Mouse (Mus musculus) spleen, postnatal 10 days (tissue): ENCODE data around the gene Ppp2r1b.

Experiments used
- DNase-seq, 2 experiments: peaks; one replicate each; pipeline ENCODE4 v3.0.0; 2021 to 2022; ENCODE audit warnings: low spot score in 2 of 2

Ppp2r1b gene

GRCm38 (mm10) chr9:50836097-50836496, 9.0 kb upstream of the Ppp2r1b start:
- no peak for DNase-seq

- DNase-seq, result peak in 1 of 2 experiments; percentile 35
Observed at GRCm38 (mm10) chr9:50841079-50841789, 3.9 kb upstream of the Ppp2r1b start.

GRCm38 (mm10) chr9:50845547-50845946, 446 bp downstream of the Ppp2r1b start:
- no peak for DNase-seq

GRCm38 (mm10) chr9:50847133-50847532, 2.0 kb downstream of the Ppp2r1b start:
- DNase-seq, result no peak

- no peak for DNase-seq
Observed at GRCm38 (mm10) chr9:50847606-50848368, 2.7 kb downstream of the Ppp2r1b start.

DNA sequence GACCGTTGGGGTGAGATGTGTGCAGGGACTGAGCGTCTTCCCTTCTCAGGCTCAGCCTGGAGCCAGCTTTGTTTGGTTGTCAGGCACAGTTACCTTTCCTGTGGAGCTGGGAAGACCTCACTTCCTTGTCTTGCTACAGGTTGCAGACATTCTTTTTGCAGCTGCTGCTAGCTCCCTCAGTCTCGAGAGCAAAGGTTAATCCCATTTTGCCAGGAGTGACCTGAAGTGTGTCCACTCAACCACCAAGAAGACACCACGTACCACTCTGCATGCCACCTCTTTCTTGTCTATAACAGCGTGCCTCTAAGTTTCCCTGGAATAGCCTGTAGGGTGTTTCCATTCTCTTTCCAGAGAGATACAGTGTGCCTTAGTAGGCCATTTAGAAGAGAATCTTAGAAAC, 3.7 kb downstream of the Ppp2r1b start:
- DNase-seq, result no peak

DNA sequence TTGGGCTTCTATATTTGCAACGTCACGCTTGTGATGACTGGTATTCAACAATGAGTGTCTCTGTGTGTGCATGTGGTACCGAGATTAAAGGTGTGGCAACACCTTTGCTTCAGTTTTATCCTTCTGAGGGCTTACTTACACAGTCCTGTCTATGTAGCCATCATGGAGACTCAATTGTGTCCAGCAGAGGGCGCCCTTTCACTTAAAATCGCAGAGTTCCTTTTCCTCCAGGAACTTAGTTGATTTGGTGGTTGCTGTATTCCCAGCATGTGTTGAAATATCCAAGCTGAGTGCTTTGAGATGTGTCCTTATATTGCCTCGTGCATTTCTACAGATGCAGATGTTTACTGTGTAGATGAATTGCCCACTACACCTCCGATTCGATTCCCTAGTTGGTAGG, 4.1 kb downstream of the Ppp2r1b start:
- peak; percentile 90 to 92 for DNase-seq

DNA sequence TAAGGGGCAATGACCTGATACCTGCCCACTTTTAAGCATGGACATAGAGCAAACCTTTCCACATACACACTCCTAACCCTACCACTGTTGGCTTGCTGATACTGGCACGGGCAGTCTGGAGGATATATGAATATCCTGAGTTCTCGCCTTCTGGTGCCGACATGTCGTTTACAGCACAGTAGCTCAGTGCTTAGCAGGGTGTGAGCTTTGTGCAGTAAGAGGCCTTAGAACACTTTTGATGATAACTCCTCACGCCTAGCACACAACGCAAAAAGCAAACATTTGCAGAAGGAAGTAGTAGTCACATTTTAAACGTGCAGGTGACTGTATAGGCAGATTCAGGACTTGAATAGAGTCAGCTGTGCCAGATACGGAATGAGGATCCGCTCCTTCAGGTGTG, 4.7 kb downstream of the Ppp2r1b start:
- DNase-seq, result no peak

GRCm38 (mm10) chr9:50850271-50850670, 5.2 kb downstream of the Ppp2r1b start:
- DNase-seq, result no peak

- peak in 1 of 2 experiments; percentile 39 for DNase-seq
Observed at GRCm38 (mm10) chr9:50850713-50851112, 5.6 kb downstream of the Ppp2r1b start.

- peak; percentile 67 to 72 for DNase-seq
Observed at GRCm38 (mm10) chr9:50852634-50853349, 7.7 kb downstream of the Ppp2r1b start.

GRCm38 (mm10) chr9:50854376-50854775, 9.3 kb downstream of the Ppp2r1b start:
- peak; percentile 40 to 68 for DNase-seq

DNA sequence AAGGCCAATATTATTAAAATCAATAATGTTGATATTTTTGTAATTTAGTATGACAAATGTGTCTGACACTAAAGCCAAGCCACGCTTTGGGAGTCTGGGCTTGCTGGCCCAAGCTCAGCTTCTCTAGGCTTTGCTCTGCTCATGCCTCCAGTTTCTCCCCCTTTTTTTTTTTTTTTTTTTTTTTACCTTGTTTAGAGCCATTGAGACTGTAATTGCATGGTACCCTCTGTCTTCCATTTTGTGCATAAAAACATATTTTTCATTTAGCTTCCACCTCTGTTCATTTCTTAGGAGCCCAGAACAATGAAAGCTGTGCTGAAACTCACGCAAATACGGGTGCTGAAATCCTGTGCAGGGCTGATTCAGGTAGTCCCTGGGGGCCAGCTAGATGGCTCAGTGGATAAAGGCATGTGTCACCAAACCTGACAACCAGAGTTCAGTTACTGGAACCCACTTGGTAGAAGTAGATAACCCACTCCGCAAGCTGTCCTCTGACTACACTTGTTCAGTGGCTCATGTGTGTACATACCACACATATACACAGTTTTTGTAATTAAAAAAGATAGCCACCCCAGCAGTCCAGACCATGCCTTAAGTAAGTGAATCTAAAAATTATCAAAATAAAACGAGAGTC, 10.1 kb downstream of the Ppp2r1b start:
- DNase-seq, result peak in 1 of 2 experiments; percentile 32

DNA sequence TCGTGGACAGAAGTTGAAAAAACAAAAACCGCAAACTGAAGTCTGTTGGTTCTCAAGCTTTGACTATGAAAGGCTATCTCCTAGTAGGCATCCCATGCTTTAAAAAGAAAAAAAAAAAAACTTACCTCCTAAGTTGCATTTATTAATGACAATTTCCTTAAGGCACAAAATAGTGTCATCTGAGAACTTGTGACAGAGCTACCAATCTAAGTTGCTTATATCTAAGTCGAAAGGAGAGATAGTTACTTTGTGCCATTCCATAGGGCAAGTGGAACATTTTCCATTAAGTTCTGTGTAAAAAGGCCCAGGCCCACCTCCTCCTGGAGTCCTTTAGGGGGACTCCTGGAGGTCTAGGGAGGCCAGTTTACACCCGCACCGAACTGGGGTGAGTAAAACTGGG, 10.7 kb downstream of the Ppp2r1b start:
- no peak for DNase-seq

GRCm38 (mm10) chr9:50856341-50857081, 11.4 kb downstream of the Ppp2r1b start:
- peak; percentile 96 to 100 for DNase-seq

GRCm38 (mm10) chr9:50857082-50857641, 12.1 kb downstream of the Ppp2r1b start:
- peak in 1 of 2 experiments; percentile 71 for DNase-seq

- DNase-seq, result no peak
Observed at GRCm38 (mm10) chr9:50858681-50859080, 13.6 kb downstream of the Ppp2r1b start.

GRCm38 (mm10) chr9:50861119-50861839, 16.2 kb downstream of the Ppp2r1b start:
- no peak for DNase-seq

GRCm38 (mm10) chr9:50863824-50864223, 18.7 kb downstream of the Ppp2r1b start:
- DNase-seq, result no peak

DNA sequence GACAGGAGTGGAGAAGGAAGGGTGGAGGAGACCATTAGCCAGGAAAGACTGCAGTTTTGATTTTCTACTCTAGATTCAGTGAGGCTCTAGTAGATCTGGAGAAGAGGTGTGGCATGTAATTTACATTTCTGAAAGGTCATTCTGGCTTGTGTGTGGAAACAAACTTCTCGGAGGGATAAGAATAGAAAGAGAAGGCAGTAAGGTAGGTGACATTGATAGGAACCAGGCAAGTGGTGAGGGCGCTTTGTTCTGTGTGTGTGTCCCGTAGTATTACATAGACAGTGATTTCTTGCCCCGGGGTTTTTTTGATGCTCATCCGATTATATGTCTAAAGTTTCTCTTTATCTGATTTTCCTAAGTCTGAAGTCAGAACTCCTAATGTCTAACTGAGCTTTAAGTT, 19.8 kb downstream of the Ppp2r1b start:
- DNase-seq, result no peak
